Mouse (Mus musculus) forebrain, postnatal 0 days (tissue): ENCODE measurements around the gene Prkcg. TPM values are rescaled to one million over a fixed set of nuclear protein-coding genes. Genes with fewer than 3 reads are reported as not detected.

Experiments
- ATAC-seq: fragments of 200-750 bp; cut with Nextera tagmentation; 2 replicates; pipeline ENCODE4 v1.8.0; 2017; ENCODE audit warnings: mild to moderate bottlenecking, moderate library complexity
- DNase-seq: peaks from one replicate; pipeline ENCODE4 v3.0.0-alpha.2; 2015
- H3K27ac ChIP-seq: fragments of 300-500 bp; sonication (generic); 2 replicates; pipeline ENCODE4 v1.5.1; 2014; ENCODE audit warnings: low read depth, mild to moderate bottlenecking, antibody characterized with exemption, low read length, moderate library complexity, mixed read lengths
- H3K27me3 ChIP-seq: fragments of 300-500 bp; sonication (generic); 2 replicates; pipeline ENCODE4 v1.6.1; 2014; ENCODE audit warnings: mild to moderate bottlenecking, low read length, mixed read lengths; ENCODE audit not compliant: insufficient read depth
- H3K36me3 ChIP-seq: fragments of 300-500 bp; sonication (generic); 2 replicates; pipeline ENCODE4 v1.6.1; 2014; ENCODE audit warnings: mild to moderate bottlenecking, moderate library complexity; ENCODE audit not compliant: insufficient read depth
- H3K4me1 ChIP-seq: fragments of 300-500 bp; sonication (generic); 2 replicates; pipeline ENCODE4 v1.6.1; 2014; ENCODE audit warnings: antibody characterized with exemption; ENCODE audit not compliant: insufficient read depth
- H3K4me2 ChIP-seq: fragments of 300-500 bp; sonication (generic); 2 replicates; pipeline ENCODE4 v1.6.1; 2014; ENCODE audit warnings: low read depth, mild to moderate bottlenecking, moderate library complexity
- H3K4me3 ChIP-seq: fragments of 300-500 bp; sonication (generic); 2 replicates; pipeline ENCODE4 v1.5.1; 2014; ENCODE audit warnings: low read depth, low read length, mixed read lengths
- H3K9ac ChIP-seq: fragments of 300-500 bp; sonication (generic); 2 replicates; pipeline ENCODE4 v1.6.1; 2014; ENCODE audit warnings: mild to moderate bottlenecking
- H3K9me3 ChIP-seq: fragments of 300-500 bp; sonication (generic); 2 replicates; pipeline ENCODE4 v1.6.1; 2016; ENCODE audit warnings: low read length
- CTCF ChIP-seq: sonication (generic); IDR thresholded peaks from 2 replicates; pipeline ENCODE4 v1.5.1; 2016; ENCODE audit warnings: antibody characterized with exemption, control low read depth, low read depth
- WGBS: fragments of 180-500 bp; shearing (Covaris S2); extraction: QIAGEN DNeasy Blood & Tissue Kit; methylation state at CpG from one replicate; pipeline ENCODE4 v1.1.7; 2014; 5-methylcytosine and 5-hydroxymethylcytosine counted together
- polyA plus RNA-seq: library from polyadenylated mRNA; unstranded; fragments of >200 nt; fragmentation: Nextera tagmentation; extraction: Ambion mirVana; gene quantifications from 2 replicates; pipeline ENCODE4 v1.2.1, GENCODE M21; 2015
- total RNA-seq: library from RNA; depleted of rRNA; stranded (reverse); fragments of >200 nt; gene quantifications from 2 replicates; pipeline ENCODE4 v1.2.3, GENCODE M21; 2014

Prkcg gene
- total and polyA plus RNA-seq, 2 experiments from 2014 or later: 10.2 to 15.1 TPM

GRCm38 (mm10) chr7:3343861-3344260 is 54.9 kb downstream of the Prkcg start:
- H3K4me3 ChIP-seq: no peak overlapping the region
- H3K9ac ChIP-seq: no peak overlapping the region
- no peaks in the 10 kb centered on the region for H3K4me1 ChIP-seq
- no peaks in the 10 kb centered on the region for H3K9me3 ChIP-seq
- 95% methylated on average over 3 of the region's 3 CpGs for WGBS
- H3K27me3 ChIP-seq: no peaks in the 10 kb centered on the region
- no peak for TF ChIP-seq CTCF
- H3K4me2 ChIP-seq: no peak overlapping the region
- DNase-seq: no peak
- no peak for ATAC-seq
- H3K36me3 ChIP-seq: peaks cover 51% of the 10 kb centered on the region
- H3K27ac ChIP-seq: no peak overlapping the region

- no peak for ATAC-seq
- Histone ChIP-seq H3K9me3 (no peaks in the 10 kb centered on the region), H3K9ac (no peak overlapping the region), H3K27me3 (no peaks in the 10 kb centered on the region), H3K4me3 (no peak overlapping the region), H3K4me2 (no peak overlapping the region), H3K4me1 (no peaks in the 10 kb centered on the region), H3K36me3 (peaks cover 48% of the 10 kb centered on the region), H3K27ac (no peak overlapping the region)
- no peak for TF ChIP-seq CTCF
- DNase-seq: no peak
- 94% methylated on average over 3 of the region's 3 CpGs for WGBS
Measured at GRCm38 (mm10) chr7:3345301-3345700, 56.3 kb downstream of the Prkcg start.

GRCm38 (mm10) chr7:3347366-3348287 is 58.6 kb downstream of the Prkcg start:
- H3K9me3 ChIP-seq: no peaks in the 10 kb centered on the region
- no peak overlapping the region for H3K4me3 ChIP-seq
- H3K4me2 ChIP-seq: no peak overlapping the region
- no peak for TF ChIP-seq CTCF
- H3K27ac ChIP-seq: no peak overlapping the region
- H3K9ac ChIP-seq: no peak overlapping the region
- no peaks in the 10 kb centered on the region for H3K4me1 ChIP-seq
- peaks cover 43% of the 10 kb centered on the region for H3K36me3 ChIP-seq
- no peaks in the 10 kb centered on the region for H3K27me3 ChIP-seq
- no peak for ATAC-seq
- no peak for DNase-seq
- WGBS: 38% methylated on average over 20 of the region's 20 CpGs

- H3K9ac ChIP-seq: no peak overlapping the region
- no peaks in the 10 kb centered on the region for H3K4me1 ChIP-seq
- ATAC-seq (no peak), DNase-seq (no peak)
- no peaks in the 10 kb centered on the region for H3K9me3 ChIP-seq
- peaks cover 36% of the 10 kb centered on the region for H3K36me3 ChIP-seq
- WGBS: 63% methylated on average over 5 of the region's 5 CpGs
- H3K27ac ChIP-seq: no peak overlapping the region
- H3K4me3 ChIP-seq: no peak overlapping the region
- no peak overlapping the region for H3K4me2 ChIP-seq
- no peaks in the 10 kb centered on the region for H3K27me3 ChIP-seq
- no peak for TF ChIP-seq CTCF
Measured at GRCm38 (mm10) chr7:3348326-3348725, 59.3 kb downstream of the Prkcg start.

- H3K4me2 ChIP-seq: no peak overlapping the region
- no peak overlapping the region for H3K9ac ChIP-seq
- DNase-seq: no peak
- H3K27me3 ChIP-seq: no peaks in the 10 kb centered on the region
- WGBS: 93% methylated on average over 9 of the region's 9 CpGs
- H3K4me3 ChIP-seq: no peak overlapping the region
- no peaks in the 10 kb centered on the region for H3K4me1 ChIP-seq
- no peak overlapping the region for H3K27ac ChIP-seq
- H3K9me3 ChIP-seq: no peaks in the 10 kb centered on the region
- no peak for ATAC-seq
- peaks cover 30% of the 10 kb centered on the region for H3K36me3 ChIP-seq
- TF ChIP-seq CTCF: no peak
Measured at GRCm38 (mm10) chr7:3349775-3350174, 60.8 kb downstream of the Prkcg start.

- H3K36me3 ChIP-seq: peaks cover 31% of the 10 kb centered on the region
- H3K9me3 ChIP-seq: no peaks in the 10 kb centered on the region
- no peaks in the 10 kb centered on the region for H3K4me1 ChIP-seq
- no peak overlapping the region for H3K27ac ChIP-seq
- no peak overlapping the region for H3K4me2 ChIP-seq
- no peak for ATAC-seq
- H3K27me3 ChIP-seq: no peaks in the 10 kb centered on the region
- TF ChIP-seq CTCF: peak; percentile 35; the same call in 1 of the 2 replicates
- WGBS: 94% methylated on average over 1 of the region's 1 CpGs
- H3K4me3 ChIP-seq: no peak overlapping the region
- no peak overlapping the region for H3K9ac ChIP-seq
- DNase-seq: no peak
Measured at GRCm38 (mm10) chr7:3351536-3351935, 62.6 kb downstream of the Prkcg start.

GRCm38 (mm10) chr7:3354850-3355249 is 65.9 kb downstream of the Prkcg start:
- DNase-seq: no peak
- Histone ChIP-seq H3K9me3 (no peaks in the 10 kb centered on the region), H3K4me2 (no peak overlapping the region), H3K4me3 (no peak overlapping the region), H3K27ac (no peak overlapping the region), H3K27me3 (no peaks in the 10 kb centered on the region), H3K4me1 (no peaks in the 10 kb centered on the region), H3K9ac (no peak overlapping the region), H3K36me3 (peaks cover 38% of the 10 kb centered on the region)
- no peak for TF ChIP-seq CTCF
- 92% methylated on average over 6 of the region's 6 CpGs for WGBS
- ATAC-seq: no peak
